Mouse (Mus musculus) regulatory T cell (primary cell): Measurements from ENCODE around the gene Zfhx3.

ENCODE experiments used
- in situ Hi-C: fragments of 300-600 bp; cut with MboI, MseI; formaldehyde crosslinking; loops from one replicate; pipeline ENCODE4 v1.15.1; 2025; ENCODE audit warnings: high pct_unique_total_duplicates

Zfhx3 gene

GRCm38 (mm10) chr8:108884947-108885346 is 942.5 kb downstream of the Zfhx3 start:
- in situ Hi-C loops: loop anchor here (25.0 kb wide), 1 partner anchor 1448 kb away; the partner anchor contains the start of genes Nob1 and Wwp2

DNA sequence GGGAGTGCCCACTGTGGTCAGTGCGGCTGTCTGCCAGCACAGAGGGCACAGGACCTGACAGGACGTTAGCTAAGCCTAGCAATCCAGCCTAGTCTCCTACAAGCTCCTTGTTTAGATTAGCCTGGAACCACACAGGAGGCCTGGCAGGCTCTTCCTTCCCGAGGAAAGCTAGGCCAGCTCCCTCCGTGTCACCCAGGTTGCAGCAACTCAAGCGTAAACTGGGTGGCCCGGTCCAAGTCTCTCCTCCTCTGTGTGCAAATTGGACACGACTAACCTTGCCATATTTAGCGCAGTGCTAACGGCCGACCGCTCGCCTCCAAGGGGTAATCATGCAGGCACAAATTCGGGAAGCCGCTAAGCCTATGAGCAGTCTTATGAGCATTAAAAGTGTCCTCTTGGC is 943.0 kb downstream of the Zfhx3 start:
- in situ Hi-C loops: loop anchor here (25.0 kb wide), 1 partner anchor 1448 kb away; the partner anchor contains the start of genes Nob1 and Wwp2

- in situ Hi-C loops: loop anchor here (25.0 kb wide), 1 partner anchor 1449 kb away; the partner anchor contains the start of genes Nob1 and Wwp2
Observed at GRCm38 (mm10) chr8:108885861-108886260, 943.4 kb downstream of the Zfhx3 start.

DNA sequence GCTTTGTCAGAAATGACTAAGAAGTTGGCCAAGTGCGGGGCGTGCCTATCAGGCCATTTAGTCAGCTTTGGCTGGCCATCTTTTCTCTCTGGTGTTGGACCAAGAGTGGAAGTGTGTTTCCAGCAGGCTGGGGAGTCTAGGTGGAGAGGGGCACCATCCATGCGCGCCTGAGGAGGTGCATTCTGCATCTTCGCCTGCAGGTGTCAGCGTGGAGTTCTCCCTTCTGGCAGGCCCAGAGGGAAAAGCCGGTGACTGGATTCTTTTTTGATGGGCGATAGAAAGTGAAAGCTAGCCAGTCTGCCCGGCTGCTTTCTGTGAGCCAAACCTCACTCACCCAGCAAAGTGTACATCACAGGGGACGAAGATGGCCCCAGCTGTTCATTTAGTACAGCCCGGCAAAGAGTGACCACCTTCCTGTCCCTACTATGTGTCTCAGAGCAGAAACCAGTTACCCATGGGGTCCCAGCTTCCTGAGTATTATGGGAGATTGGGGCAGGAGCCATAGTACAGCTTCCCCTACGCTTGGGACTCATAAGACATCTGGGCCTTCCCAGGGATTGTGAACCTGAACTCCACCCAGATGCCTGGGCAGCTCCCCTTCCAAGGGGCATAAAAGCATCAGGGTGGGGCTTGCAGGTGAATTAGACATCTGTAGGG is 944.3 kb downstream of the Zfhx3 start:
- in situ Hi-C loops: loop anchor here (25.0 kb wide), 1 partner anchor 1449 kb away; the partner anchor contains the start of genes Nob1 and Wwp2

GRCm38 (mm10) chr8:108887256-108887615 is 944.8 kb downstream of the Zfhx3 start:
- in situ Hi-C loops: loop anchor here (25.0 kb wide), 1 partner anchor 1450 kb away; the partner anchor contains the start of genes Nob1 and Wwp2

DNA sequence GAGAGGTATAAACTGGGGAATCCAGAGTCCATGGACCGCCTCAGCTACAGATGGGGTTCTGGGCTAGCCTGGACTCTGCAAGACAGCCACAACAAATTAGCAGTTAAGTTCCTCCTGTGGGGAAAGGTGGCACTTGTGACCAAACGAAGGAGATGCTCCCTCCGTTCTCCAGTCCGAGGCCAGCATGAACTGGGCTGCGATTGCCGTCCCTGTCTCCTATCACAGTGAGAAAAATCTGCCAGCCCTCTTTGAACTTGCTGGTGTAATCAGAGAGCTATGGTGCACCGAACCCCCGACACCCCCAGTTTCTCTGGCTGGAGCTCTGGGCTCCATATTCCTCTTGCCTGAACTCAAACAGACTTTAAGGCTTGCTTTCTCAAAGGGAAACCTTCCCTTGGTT is 945.4 kb downstream of the Zfhx3 start:
- in situ Hi-C loops: loop anchor here (25.0 kb wide), 1 partner anchor 1451 kb away; the partner anchor contains the start of genes Nob1 and Wwp2

- in situ Hi-C loops: loop anchor here (25.0 kb wide), 1 partner anchor 1452 kb away; the partner anchor contains the start of genes Nob1 and Wwp2
Observed at GRCm38 (mm10) chr8:108888924-108889323, 946.5 kb downstream of the Zfhx3 start.

DNA sequence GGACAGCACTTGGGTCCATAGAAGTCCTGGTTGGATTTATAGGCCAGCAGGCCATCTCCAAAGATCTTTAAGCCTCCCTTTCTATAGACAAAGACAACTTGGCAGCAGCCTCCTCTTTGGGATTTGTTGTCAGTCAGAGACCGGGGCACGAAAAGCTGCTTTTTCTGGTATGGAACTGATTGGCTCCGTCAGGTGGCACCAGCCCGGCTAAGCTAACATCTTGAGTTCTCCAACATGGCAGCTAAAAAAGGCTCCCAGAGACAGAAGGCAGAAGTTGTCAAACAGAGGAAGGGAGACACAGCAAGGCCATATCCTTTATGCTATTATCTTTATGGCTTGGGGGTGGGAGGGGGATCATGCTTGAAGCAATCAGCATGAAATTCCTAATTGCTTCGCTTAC is 947.0 kb downstream of the Zfhx3 start:
- in situ Hi-C loops: loop anchor here (25.0 kb wide), 1 partner anchor 1452 kb away; the partner anchor contains the start of genes Nob1 and Wwp2

DNA sequence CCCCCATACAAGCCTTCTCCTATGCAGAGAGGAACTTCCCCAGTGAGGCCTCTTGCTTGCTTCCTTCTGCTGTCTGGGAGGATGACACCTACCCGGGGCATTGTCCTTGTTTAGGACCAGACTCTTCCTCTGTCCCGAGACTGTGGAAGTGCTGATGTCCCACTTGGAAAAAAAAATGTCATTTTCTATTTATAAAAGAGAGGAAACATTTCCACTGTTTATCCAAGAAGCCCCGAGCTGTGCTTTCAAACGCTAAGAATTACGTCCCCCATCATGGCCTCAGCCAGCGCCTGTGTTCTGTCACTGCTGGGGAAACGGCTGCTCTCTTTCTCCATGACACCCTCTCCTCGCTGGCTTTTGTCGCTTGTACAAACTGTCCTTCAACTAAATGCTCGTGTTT is 951.8 kb downstream of the Zfhx3 start:
- in situ Hi-C loops: loop anchor here (25.0 kb wide), 1 partner anchor 1457 kb away; the partner anchor contains the start of genes Nob1 and Wwp2

DNA sequence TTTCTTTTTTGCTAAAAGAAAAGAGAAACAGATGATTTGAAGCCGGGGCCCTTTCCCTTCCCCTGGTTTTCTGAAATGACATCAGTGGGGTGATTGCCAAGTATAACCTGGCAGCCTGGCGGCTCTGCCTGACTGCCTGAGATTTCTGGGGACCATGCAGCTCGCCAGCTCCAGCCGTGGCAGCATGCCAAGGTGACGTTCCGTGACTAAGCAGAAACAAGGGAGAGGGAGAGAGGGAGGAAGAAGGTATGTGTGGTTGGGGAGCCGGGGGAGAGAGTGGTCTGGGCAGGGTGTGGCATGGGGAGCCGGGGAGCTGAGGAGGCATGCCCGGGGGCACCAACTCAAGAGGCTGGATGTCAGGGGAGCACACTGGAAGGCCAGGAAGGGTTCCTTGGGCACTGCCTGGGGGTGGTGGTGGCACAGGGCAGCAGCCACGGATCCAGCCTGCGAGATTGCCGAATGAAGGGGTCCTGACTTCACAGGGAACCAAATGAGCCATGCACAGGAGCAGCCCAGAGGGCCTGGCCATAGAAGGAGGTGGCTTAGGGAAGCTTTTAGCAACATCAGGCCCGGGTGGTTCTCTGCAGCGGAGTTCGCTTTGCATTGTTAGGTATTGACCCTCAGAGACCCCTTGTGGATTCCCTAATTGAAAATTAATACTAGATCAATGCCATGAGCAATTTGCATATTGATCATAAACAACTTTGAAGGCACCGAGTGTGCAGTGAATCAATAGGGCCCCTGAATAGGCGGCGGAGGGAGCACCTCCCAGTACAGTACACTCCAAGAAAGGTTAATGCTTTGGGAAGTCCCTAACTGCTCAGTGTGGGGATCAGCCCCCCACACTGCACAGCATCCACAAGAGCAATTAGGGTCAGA is 954.3 kb downstream of the Zfhx3 start:
- in situ Hi-C loops: loop anchor here (5.0 to 25.0 kb wide), 2 partner anchors 661 to 1459 kb away; partner anchors contain the start of genes Nob1 and Wwp2

DNA sequence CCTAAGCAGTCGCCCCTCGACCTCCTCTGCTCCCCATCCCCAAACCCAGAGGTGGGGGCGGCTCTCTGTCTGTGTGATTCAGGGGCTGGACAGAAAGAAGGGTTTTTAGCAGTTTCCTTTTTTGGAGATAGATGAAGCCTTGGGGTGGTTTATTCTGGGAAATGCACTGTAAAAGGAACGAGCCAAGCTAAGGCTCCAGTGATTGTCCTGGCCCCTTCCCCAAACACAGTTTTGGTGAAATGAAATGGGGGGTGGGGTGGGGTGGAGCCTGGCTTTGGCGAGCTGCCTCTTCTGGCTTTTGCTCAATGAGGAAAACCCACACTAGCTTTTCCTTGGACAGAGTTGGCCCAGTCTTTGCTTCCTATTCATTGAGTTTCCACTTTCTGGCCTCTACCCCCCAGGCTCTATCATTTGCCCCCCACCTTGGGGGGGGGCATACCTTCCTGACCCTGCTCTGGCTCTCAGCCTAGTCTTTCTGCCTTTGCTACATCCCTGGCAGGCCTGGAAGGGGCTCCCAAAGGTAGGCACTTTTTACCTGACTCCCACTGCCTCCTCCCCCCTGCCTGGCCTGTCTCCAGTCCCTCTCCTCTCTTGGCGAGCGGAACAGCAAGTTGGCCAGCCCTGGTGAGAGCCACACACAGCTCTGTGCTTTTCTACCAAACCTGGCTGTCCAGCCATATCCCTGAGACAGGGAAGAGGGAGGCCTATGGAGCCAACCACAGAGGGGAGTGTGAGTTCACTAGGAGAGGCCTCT is 955.1 kb downstream of the Zfhx3 start:
- in situ Hi-C loops: loop anchor here (5.0 to 25.0 kb wide), 2 partner anchors 660 to 1460 kb away; partner anchors contain the start of genes Nob1 and Wwp2

DNA sequence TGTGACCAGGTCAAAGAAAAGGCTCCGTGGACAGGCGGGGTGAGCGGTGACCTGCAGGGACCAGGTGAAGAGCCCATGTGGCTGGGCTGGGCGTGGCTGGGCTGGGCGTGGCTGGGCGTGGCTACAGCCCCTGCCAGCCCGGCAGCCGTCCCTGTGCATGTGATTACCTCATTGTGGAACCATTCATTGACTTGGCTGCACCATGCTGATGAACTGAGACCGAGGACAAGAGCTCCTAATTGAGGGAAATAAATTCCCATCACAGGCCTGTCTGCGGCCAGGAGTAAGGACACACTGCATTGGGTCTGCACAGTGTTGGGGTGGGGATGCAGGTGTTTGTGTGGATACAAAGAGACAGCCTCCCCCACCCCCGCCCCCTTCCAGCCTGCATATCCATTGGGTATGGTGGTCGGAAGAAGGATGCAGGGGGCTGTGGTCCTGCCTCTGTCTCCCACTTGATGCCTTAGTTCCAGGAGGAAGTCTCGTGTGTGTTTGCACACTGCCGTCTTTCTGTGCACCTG is 956.9 kb downstream of the Zfhx3 start:
- in situ Hi-C loops: loop anchor here (5.0 to 25.0 kb wide), 2 partner anchors 658 to 1462 kb away; partner anchors contain the start of genes Nob1 and Wwp2

DNA sequence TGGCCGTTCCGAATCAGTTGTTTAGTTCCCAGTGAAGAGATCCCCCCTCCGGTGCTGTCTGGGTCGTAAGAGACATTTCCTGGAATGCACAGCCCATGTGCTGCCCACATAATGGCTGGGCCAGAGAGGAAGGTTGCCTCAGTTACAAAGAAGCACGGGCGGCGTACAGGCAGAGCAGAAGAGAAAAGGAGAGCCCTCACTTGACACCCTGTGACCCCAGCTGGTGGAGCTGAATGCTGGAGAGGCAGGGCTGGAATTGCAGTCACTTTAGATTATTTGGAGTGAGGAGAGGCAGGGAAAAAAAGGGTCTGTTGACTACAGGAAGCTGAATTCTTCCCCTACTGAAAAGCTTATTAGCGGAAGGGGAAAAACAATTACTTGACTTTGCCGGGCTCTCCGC is 958.1 kb downstream of the Zfhx3 start:
- in situ Hi-C loops: no loop called here

GRCm38 (mm10) chr8:108901208-108901607 is 958.8 kb downstream of the Zfhx3 start:
- in situ Hi-C loops: no loop called here

GRCm38 (mm10) chr8:108903550-108903949 is 961.1 kb downstream of the Zfhx3 start:
- in situ Hi-C loops: no loop called here

DNA sequence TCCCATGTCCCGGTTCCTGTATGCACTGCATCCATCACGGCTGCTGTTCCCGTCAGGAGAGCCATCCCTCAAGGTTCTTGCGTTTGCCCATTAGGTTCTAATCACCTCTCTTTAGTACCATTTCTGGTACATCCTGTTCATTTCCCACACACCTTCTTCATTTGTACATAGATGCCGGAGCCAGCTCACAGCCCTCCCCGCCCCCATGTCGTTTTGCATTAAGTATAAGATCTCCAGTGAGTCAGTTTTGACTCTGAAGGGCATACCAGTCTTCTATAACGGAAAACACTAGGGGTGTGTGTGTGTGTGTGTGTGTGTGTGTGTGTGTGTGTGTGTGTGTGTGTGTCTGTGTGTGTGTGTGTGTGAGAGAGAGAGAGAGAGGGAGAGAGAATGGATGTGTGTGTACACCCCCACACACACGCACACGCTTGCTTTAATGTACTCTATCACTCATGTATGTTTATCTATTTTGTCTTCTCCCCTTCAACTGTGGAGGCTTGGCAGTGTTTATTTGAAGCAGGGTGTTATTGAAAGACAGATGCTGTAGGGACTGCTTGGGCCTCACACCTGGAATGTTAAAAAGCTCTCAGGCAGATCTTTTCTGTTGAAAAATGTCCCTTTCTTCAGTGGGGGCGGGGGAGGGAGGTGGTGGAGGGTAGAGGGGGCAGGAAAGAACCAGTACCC is 962.0 kb downstream of the Zfhx3 start:
- in situ Hi-C loops: no loop called here

GRCm38 (mm10) chr8:108908066-108908465 is 965.6 kb downstream of the Zfhx3 start:
- in situ Hi-C loops: no loop called here

DNA sequence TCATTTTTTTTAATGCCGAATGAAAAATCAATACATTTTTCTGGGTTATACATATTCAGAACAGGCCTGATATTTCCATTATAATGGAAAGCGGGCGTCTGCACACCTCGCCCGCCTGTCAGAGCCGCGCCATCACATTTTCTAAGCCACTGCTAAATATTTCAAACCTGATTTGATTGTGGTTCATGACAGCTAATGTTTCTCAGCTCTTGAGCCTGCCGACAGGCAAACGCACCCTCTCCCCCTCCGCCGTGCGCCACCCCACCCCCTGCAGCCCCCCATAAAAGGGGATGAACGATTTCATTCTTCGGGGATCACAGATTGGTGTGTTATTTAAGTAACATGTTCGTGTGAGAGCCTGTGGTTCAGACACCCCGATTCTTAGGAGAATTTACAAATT is 966.1 kb downstream of the Zfhx3 start:
- in situ Hi-C loops: no loop called here

DNA sequence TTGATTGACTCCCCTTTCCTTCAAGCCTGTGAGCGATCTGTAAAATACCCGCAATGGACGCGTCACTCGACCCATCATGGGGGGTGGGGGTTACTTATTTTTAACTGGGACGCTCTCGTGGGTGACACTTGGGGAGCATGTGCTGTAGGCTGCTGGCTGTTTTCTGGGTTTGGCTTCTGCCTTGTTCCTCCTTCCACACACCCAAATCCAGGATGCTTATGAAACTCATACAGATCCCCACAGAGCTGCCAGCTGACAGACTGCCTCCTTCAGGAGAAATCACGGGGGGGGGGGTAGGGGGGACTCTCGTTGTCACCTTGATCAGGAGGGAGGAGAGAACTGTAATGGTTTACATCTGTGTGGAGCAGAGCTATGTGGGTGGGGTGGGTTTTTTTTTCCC is 966.6 kb downstream of the Zfhx3 start:
- in situ Hi-C loops: no loop called here

DNA sequence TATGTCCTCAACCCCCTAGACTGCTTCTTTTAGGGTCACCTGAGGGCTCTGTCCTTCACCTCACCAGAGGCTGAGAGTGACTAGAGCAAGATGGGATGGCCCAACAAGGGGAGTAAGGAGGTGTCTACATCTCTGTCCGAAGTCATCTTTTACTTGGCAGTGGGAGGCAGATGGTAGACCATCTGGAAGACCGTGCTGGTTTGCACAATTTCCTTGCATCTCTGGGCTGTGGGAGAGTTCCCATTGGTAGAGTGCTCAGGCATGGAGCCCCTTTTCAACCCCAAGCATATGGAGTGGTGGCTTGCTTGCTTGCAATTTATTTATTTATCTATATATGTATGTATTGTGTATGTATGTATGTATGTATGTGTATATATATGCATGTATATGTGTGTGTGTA is 967.0 kb downstream of the Zfhx3 start:
- in situ Hi-C loops: no loop called here
